Mouse (Mus musculus): ENCODE results near the gene Gpr15.

GRCm38 (mm10) chr16:58671212-58671985 lies 47.5 kb downstream of the Gpr15 start:
- TF ChIP-seq CTCF (IDR thresholded peaks at IDR 0.05; ENCODE audit: low read depth) (no peak), EP300 (IDR thresholded peaks at IDR 0.05; ENCODE audit: low read depth) (no peak)

Data from liver, embryonic 14.5 days (tissue).